Mouse (Mus musculus) liver (tissue): Measurements from ENCODE around the gene Nckap5.

Experiments used
- DNase-seq: peaks from one replicate; pipeline ENCODE4 v3.0.0-alpha.2; 2020; ENCODE audit warnings: mixed read lengths

The Nckap5 gene

DNA sequence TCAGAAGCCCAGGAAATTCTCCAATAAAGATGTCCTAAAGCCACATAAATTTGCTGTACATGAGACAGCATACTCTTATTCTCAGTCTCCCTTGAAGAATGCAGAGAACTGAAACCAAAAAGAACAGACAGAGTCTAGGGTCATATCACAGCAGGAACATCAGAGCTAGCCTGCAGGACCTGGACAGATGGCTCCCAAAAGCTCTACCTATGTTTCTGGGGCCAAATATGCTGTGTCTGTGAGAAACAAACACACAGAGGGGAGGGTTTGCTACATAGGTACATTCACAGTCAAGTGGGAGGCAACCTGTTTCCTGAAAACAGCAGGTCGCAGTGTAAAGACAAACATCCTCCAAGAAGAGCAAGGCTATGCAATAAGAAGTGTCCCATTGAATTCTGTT is 509.9 kb downstream of the Nckap5 start:
- DNase-seq: no peak

DNA sequence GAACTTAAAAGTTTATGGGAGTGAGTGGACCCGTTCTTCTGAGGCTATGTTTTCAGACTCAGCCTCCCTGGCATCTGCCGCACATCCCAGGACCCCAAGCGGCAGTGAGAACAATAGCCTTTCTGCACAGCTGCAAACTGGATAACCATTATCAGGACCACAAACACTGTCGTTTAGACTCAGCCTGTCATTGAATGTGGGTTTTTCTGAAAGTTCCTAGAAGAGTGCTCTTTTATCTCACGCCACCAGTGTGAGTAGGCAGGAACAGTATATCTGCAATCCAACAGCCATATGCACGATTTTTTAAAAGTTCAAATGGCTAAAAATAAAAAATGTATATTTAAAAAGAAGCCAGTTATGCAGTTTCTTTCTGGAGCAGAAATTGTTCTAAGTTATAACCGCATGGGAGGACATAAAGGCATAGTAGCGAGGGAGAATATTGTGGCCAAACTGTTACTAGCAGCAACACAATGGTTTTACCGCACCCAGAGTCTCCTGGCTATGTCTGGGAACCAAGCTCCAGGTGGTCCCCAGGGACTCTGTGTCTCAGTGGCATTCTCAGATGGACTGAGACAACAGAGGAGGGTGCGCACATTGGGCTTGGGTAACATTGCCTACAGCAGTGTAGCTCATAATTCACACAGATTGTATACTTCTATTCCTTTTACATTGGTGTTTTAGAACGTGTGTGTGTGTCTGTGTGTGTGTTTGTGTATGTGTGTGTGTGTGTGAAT is 512.6 kb downstream of the Nckap5 start:
- peak; percentile 43 for DNase-seq

DNA sequence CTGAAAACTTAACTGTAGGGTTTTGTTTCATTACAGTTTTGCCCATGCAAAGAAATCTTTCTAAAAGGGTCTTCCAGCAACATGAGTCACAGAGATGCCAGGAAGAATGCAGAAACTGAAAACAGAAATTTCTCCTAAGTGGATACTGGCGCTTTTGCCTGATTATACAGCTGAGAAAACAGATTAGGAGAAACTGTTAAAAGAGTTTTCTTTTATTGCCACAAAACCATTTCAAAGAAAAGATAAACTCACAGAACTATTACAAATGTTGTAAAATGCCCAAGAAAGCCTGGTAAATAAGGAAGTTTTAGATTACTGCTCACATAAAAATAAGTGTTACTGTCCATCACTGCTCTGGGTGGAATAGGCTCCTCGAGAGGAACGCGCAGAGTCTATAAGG is 513.3 kb downstream of the Nckap5 start:
- no peak for DNase-seq

DNA sequence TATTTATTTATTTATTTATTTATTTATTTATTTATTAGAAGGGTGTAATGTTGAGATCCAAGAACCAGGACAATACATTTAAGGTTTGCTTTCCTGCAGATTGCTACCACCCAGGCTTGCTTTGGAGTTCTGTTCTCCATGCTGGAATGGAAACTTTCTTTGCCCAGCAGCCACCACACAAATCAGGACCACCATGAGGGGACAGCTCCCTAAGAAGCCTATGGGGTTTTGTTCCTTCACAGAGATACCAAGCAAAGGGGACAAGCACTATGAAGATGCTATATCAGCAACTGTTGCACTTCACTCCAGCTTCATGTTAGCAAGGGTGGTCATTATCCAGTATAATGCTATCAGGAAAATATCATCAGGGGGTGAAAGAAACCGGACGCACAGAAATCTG is 513.7 kb downstream of the Nckap5 start:
- peak; percentile 40 for DNase-seq

DNA sequence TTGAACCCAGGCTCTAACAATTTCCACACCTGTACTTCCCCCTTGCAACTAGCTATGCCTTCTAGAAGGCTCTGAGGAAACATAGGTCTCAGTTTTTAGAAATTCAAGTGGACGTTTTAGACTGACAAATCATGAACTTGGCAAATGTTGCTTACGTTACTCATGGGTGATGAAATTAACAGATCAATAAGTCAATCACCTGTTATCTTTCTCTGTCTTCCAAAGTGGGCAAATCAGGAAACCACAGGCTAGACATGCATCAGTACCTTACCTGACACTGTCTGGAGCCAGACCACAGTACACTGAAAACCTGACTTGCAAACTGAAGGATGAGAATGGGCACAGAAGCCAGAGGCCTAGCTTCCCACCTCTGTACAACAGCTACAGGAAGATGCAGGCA is 529.5 kb downstream of the Nckap5 start:
- no peak for DNase-seq

DNA sequence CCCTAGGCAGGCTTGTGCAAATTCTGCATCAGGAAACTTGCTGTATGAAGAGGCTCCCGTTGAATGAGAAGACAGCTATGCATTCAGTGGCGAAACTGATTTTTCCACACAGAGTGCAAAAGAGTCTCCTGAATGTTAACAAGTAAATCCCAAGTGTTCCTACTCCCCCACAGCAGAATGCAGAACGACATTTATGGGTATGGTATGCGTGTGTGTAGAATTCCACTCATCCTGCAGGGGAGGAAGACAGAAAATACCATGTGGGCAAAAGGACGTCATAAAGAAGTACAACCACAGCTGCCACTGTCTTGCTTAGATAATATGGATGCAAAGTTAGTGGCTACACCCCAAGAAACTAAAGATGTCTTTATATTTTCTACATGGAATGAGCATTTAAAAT is 565.7 kb downstream of the Nckap5 start:
- DNase-seq: no peak

DNA sequence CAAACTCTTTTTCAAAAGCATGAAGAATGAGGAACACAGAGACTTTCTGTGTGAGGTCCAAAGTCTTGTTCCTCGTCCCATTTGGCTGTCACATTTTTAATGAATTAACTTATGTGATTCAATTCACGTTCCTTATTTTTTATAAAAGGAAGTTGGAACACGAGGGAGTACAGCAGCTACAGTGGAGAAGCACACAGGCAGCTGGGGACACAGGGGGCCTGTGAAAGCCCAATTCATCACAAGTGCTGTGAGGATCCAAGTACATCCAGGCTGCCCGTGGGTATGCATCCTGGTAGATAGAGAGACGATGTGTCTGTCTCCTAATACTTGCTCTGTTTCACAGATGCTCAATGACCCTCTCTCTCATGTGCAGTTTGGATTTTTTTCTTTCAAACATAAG is 576.2 kb downstream of the Nckap5 start:
- DNase-seq: no peak

DNA sequence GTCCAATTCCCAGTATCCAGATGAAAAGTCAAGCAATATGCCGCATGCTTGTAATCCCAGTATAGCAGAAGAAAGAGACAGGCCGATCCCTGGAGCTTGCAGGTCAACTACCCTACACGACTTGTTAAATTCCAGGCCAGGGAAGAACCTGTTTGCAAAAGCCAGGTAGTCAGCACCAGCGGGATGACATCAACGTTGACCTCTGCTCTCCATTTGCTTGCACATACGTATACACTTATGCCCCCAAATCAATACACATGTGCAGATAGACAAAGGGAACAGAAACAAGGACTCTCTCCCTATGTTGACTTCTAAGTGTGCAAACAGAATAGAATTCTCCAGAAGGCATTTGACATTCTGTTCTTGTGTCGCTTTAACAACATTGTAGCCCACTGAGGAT is 576.7 kb downstream of the Nckap5 start:
- DNase-seq: no peak

DNA sequence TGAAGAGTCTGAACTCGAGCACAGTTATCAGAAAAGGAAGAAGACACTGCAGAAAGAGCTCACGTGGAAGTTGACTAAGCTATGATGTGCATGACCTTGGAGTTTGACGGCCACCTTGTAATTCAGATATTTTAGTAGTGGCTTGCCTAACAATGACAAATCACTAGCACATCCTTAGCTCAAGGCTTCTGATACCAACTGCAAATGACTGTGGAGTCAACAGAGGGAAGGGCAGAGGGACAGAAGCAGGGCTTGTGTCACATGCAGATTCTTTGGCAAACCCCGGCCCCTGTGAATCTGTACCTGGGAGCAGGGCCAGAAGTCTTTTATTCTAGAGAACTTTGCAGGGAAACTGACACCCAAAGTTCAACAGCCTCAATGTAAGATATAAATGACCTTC is 597.4 kb downstream of the Nckap5 start:
- DNase-seq: no peak

DNA sequence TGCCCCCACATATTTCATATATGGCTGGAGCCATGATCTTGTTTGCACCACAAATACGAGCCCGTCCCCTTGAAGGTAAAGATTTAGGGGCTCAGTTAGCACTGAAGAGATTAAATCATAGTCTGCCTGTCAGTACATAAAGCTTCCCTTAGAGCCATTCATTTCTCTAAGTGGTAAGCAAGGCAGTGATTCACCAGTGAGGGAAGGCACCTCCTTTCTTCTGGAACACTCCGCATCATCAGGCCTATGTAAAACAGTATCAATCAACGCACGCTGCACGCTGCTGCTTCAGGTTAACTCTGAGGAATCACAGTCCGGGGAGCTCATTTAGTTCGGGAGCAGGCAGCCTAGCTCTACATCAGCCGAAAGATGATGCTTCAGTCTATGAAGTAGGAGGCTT is 599.4 kb downstream of the Nckap5 start:
- no peak for DNase-seq

DNA sequence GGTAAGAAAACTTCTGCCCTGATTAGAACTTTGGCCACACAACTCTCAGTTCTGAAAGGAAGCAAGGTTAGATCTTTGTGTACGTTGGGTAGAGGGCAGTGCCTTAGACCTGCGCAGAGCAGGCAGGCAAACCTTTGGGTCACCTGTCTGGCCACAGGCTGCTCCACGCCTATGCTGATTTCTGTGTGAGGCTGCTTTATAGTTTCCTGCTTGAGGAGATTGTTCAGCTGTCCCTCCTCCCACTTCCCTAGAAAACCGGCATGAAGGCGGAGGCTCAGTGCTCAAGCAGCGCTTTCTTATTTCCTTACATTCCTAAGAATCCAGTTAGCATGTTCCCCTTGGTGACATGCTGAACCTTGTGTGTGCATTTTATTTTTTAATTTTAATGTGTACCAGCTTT is 620.4 kb downstream of the Nckap5 start:
- no peak for DNase-seq

DNA sequence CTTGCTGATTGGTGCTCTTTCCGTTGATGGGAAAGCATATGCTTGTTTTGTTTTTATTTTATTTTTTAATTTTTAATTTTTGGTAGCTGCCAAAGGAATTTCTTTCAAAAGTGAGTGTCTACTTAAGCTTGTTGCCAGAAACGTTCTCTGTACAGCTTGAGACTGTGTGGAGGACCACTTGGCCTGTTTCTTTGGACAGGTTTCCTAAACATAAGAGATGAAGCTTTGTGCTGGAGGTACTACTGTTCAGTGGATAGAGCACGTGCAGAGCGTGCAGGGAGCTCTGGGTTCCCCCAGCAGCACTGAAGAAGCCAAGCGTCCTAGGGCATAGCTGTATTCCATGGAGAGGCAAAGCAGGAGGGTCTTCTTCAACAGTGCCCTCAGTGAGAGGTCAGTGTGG is 620.9 kb downstream of the Nckap5 start:
- DNase-seq: no peak

DNA sequence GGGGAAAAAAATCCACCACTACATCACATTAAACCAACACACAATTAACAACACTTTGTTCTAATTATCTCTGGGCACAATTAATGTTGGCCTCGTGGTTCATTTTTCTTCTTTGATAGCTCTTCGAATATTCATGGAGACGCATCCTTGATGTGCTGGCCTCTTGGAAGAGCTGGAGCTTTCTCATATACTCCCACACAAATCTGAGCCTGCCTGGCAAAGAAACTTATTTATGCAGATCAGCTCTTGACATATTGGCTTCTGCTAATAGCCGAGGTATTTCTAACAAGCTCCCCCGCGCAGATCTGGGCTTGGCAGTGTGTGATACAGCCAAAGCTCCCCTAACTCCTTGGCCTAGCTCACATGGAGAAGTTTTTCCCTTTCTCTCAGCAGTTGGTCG is 621.5 kb downstream of the Nckap5 start:
- no peak for DNase-seq

DNA sequence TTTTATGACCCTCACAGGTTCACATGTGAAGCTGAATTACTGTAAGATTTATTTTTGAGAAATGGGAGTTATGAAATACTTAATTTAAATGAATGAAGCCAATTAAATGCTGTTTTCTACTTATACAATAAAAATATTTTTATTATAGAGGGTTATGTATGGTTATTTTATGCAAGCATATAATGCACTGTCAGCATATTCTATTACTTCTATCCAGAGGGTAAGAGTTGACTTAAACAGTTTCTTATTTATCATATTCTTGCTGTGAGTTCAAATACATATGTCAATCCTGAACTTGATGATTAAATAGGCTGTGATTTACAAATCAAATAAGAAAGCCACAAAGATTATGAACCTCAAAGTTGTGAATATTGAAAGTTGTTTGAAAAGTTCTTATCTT is 633.7 kb downstream of the Nckap5 start:
- DNase-seq: no peak

DNA sequence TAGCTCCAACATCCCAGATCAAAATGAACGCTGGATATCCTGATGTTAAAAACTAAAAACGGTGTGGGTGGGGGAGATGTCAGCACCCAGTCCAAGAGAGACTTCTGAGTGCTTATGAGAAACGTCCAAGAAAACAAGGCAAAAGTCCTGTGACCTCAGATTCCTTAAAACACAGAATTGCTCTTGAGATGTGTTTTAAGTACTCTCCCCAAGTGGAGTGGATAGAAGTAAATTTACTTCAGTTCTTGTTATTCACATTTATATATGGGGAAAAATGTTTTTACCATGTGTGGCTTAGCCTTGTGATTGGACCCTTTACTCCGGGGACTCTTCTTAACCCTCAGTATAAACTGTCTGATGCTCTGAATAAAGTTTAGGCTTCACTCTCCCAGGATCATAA is 640.2 kb downstream of the Nckap5 start:
- DNase-seq: no peak

DNA sequence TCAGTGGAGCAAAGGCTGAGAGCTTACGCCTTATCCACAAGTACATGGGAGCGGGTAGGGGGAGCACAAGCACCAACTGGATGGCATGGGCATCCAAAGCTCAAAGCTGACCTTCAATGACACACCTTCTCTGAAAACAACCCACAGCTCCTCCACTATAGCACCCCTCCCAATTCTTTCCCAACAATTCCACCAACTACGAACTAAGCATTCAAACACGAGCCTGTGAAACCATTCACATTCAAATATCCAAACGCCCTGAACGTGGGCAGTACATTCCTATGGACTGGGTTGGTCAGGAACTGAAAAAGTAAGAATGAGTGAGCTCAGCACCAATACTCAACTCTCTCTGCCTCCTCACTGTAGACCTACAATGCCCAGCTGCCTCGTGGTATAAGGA is 646.8 kb downstream of the Nckap5 start:
- no peak for DNase-seq

DNA sequence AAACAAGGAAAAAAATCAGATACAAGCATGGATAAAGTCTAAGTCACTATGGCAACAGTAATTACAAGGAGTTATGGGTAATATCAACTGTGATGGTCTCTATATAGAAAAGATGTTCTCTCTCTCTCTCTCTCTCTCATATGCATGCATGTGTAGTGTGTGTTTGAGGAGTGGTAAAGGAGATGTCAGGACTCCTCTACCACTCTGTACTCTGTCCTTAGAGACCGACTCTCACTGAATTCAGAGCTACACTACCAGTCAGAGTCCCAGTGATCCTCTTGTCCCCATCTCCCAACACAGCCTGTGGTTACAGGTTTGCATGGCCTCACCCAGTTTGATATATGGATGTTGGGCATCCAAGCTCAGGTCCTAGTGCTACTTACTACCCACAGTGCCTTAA is 662.0 kb downstream of the Nckap5 start:
- no peak for DNase-seq

DNA sequence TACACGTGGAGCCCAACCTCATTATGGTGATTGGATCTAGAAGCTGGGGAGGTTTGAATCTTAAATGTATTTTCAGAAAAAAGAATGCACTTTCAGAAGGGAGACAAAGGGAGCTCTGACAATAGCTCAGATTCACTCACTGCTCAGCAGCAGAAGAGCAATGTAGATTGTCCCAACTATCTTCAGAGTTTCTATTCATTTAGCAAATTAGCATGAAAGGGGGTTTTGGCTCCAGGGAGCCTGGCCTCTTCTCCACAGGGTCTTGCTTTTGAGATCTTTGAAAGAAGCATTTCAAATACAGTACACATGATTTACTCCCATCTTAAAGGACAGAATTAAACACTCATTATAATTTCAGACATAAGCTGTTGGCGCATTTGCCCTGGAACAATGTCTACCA is 662.5 kb downstream of the Nckap5 start:
- DNase-seq: no peak

DNA sequence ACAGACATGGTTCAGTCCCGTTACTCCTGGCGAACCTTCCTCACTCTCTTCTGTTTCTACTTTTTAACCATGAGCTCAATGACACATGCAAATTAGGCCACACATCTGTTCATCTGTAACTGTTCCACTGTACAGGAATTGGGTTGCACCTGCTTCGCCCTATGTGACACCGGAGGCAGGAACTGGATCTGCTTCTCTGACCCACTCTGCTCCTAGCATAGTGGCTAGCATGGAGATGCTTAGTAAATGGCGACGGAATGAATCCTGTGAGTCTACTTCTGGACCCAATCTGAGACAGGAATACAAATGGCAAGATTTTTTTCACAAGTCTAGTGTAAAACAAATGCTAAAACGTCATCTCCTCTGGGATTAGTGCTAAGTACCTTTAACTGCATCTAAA is 663.1 kb downstream of the Nckap5 start:
- no peak for DNase-seq

DNA sequence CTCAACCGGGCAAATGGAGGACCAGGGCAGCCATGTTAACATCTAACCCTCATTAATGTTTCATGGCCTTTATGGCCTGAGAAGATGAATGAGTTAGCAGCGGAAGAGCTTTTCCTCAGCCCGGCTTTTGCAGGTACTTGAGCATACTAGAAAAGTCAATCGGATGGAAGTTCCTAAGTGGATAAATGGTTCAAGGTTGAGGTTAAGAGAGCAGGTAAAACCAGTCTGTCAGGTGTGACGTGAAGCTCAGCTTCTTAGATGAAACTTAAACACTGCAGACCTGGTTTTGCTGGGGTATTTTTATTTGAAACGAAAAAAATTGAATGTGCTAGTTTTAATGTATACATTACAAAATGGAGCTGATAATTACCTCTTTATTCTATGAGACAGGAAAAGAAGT is 671.3 kb downstream of the Nckap5 start:
- no peak for DNase-seq

DNA sequence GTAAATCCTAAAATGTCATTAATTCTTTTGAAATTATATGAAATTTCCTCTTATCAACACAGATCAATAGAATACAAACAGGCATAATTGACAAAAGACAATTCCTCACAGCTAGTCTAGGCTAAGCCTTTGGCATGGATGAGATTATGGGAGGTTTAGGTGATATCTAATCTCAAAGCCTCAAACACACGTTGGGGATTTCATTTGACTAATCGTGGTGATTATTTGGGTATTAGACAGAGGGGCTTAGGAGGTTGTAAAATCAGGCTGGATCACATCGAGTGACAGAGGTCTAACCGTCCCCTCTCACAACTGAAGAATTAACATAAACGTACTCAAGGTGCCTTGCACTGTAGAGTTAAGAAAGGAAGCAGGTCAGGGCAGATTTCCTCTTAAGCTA is 674.8 kb downstream of the Nckap5 start:
- no peak for DNase-seq

DNA sequence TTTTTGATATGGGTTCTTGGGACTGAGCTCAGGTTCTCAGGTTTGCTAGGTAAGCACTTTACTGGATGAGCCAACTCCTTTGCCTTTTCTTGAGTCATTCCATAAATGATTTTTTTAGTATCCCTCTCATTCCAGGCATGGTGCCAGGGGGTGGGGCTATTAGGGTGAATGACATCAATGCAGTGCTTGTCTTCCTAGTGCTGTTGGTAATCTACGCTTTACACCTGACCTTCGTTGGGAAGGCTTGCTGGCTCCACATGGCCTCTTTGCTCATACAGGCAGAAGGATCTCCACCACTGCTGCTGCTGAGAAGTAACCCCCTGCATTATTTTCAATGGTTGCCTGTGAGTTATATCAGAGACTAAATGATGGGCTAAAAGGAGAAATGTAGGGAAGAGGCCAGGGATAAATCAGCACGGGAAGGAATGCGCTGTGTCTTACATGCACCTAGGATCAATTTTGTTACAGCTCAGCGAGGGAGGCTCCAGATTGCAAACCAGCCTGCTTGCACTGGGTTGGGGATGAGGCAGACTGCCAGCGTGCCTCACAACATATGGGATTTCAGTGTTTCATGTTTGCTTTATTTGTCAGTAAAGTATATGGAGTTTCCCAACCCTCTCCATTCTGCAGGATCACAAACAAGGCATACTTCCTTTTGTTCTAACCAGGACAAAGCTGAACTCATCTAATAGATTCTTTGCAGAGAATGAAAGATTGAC is 676.9 kb downstream of the Nckap5 start:
- peak; percentile 3 for DNase-seq

DNA sequence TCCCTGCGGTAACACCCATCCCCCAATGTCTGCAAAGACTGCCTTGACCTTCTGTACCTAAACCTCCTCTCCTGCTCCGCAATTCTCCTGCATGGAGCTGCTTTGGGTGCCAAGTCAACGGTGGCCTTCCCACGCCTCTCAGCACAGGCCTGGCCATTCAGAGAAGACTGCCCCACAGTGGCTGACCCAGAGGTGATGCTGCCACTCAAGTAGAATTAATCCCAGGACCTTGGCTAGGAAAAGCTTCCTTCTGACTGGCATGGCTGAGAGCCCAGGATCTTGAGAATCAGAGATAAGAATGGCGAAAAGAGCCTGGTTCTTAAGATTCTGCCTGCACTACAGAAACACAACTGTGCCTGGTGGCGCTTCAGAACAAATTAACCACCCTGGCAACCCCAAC is 678.4 kb downstream of the Nckap5 start:
- no peak for DNase-seq

DNA sequence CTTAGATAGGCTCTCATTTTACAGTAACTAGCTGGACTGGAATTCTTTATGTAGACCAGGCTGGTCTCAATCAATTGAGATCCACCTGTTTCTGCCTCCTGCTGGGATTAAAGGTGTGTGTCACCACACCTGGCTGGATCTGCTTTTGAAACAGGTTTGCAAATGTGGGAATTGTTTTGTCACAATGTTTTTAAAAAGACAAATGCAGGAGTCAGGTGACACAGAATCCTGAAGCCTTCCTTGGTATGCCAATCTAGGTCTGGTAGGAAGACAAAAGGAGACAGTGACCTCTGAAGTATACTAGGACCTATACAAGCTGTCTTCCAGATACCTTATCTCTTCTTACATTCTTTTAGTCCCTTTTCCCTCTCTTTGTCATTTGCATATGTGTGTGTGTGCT is 680.6 kb downstream of the Nckap5 start:
- no peak for DNase-seq

DNA sequence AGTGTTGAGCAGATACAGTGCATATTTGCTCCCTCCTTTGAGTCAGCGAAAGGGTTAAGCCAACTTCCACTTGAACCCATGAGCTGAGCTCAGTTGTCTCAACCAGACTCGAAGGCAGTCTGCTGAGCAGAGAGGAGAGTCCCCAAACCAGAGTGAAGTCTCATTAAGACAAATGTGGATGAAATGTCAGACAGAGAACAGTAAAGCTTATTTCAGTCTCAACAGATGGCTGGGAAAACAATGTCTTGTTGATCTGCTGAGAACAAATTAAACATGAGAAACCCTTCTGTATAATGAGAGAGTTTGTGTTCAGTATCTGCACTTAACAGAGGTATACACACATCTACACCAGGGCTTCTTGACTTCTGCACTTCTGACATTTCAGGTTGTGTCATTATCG is 694.9 kb downstream of the Nckap5 start:
- no peak for DNase-seq
